Mouse (Mus musculus): ENCODE data around the gene Hydin. TPM values are rescaled to one million over a fixed set of nuclear protein-coding genes. Genes with fewer than 3 reads are reported as not detected.

Gene Hydin
- polyA plus RNA-seq, 1 experiment from 2014 or later, result 0.01 TPM

- Histone ChIP-seq H3K27me3 (ENCODE audit: insufficient read depth, low read length) (no peaks in the 10 kb centered on the region), H3K9me3 (ENCODE audit: low read length) (no peaks in the 10 kb centered on the region), H3K36me3 (replicated peaks; ENCODE audit: insufficient read depth, low read length) (no peaks in the 10 kb centered on the region), H3K4me2 (ENCODE audit: low read depth, low read length) (no peak overlapping the region), H3K4me1 (ENCODE audit: insufficient read depth) (no peaks in the 10 kb centered on the region), H3K4me3 (ENCODE audit: low read depth, low read length) (no peak overlapping the region), H3K27ac (ENCODE audit: low read depth) (no peak overlapping the region), H3K9ac (replicated peaks) (no peak overlapping the region)
- WGBS (ENCODE audit: insufficient replicate concordance), result 53% methylated on average over 3 of the region's 3 CpGs
- TF ChIP-seq CTCF (IDR thresholded peaks at IDR 0.05; ENCODE audit: low read depth) (no peak), EP300 (IDR thresholded peaks at IDR 0.05; ENCODE audit: low read depth) (no peak)
- ATAC-seq (no peak), DNase-seq (no peak)
These were observed 215.5 kb downstream of the Hydin start for GRCm38 (mm10) chr8:110482275-110482674.

DNA sequence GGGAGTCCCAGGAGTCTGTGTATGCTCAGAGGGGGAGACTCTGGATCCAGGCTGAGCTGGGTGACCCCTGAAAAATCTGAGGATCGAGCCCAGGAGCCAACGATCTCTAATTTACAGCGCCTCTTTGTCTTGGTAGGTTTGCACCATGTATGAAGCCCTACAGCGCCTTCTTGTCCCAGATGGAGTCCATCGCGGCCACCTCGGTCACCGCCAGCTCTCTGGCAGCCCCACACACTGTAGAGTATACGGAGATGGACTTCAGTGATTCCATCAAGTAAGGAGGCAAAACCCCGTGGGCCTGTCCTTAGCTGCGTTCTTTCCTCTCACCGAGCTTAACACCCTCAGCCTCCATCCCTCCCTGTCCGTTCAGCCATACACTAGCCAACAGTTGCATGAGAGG, 218.5 kb downstream of the Hydin start:
- Histone ChIP-seq H3K9ac (replicated peaks) (no peak overlapping the region), H3K4me1 (ENCODE audit: insufficient read depth) (no peaks in the 10 kb centered on the region), H3K4me3 (ENCODE audit: low read depth, low read length) (no peak overlapping the region), H3K27me3 (ENCODE audit: insufficient read depth, low read length) (no peaks in the 10 kb centered on the region), H3K27ac (ENCODE audit: low read depth) (no peak overlapping the region), H3K36me3 (replicated peaks; ENCODE audit: insufficient read depth, low read length) (no peaks in the 10 kb centered on the region), H3K4me2 (ENCODE audit: low read depth, low read length) (no peak overlapping the region), H3K9me3 (ENCODE audit: low read length) (0 out of 2 replicates have a peak, but pooled peaks cover 3% of the 10 kb centered on the region)
- TF ChIP-seq CTCF (IDR thresholded peaks at IDR 0.05; ENCODE audit: low read depth), result no peak
- no peak for TF ChIP-seq EP300 (IDR thresholded peaks at IDR 0.05; ENCODE audit: low read depth)
- WGBS (ENCODE audit: insufficient replicate concordance), result 88% methylated on average over 13 of the region's 13 CpGs
- DNase-seq, result no peak
- no peak for ATAC-seq

- no peak overlapping the region for H3K4me2 ChIP-seq (ENCODE audit: low read depth, low read length)
- 0 out of 2 replicates have a peak, but pooled peaks cover 3% of the 10 kb centered on the region for H3K9me3 ChIP-seq (ENCODE audit: low read length)
- WGBS (ENCODE audit: insufficient replicate concordance), result 72% methylated on average over 13 of the region's 13 CpGs
- H3K27me3 ChIP-seq (ENCODE audit: insufficient read depth, low read length), result no peaks in the 10 kb centered on the region
- H3K4me3 ChIP-seq (ENCODE audit: low read depth, low read length), result no peak overlapping the region
- DNase-seq (no peak), ATAC-seq (no peak)
- no peak for TF ChIP-seq EP300 (IDR thresholded peaks at IDR 0.05; ENCODE audit: low read depth)
- TF ChIP-seq CTCF (IDR thresholded peaks at IDR 0.05; ENCODE audit: low read depth), result no peak
- no peaks in the 10 kb centered on the region for H3K36me3 ChIP-seq (replicated peaks; ENCODE audit: insufficient read depth, low read length)
- no peak overlapping the region for H3K9ac ChIP-seq (replicated peaks)
- H3K4me1 ChIP-seq (ENCODE audit: insufficient read depth), result no peaks in the 10 kb centered on the region
- no peak overlapping the region for H3K27ac ChIP-seq (ENCODE audit: low read depth)
These were observed 219.2 kb downstream of the Hydin start for GRCm38 (mm10) chr8:110486020-110486419.

GRCm38 (mm10) chr8:110487644-110488043, 220.9 kb downstream of the Hydin start:
- no peak for ATAC-seq
- DNase-seq, result no peak
- Histone ChIP-seq H3K4me3 (ENCODE audit: low read depth, low read length) (no peak overlapping the region), H3K27ac (ENCODE audit: low read depth) (no peak overlapping the region), H3K4me1 (ENCODE audit: insufficient read depth) (no peaks in the 10 kb centered on the region), H3K9me3 (ENCODE audit: low read length) (0 out of 2 replicates have a peak, but pooled peaks cover 3% of the 10 kb centered on the region), H3K9ac (replicated peaks) (no peak overlapping the region), H3K27me3 (ENCODE audit: insufficient read depth, low read length) (no peaks in the 10 kb centered on the region), H3K36me3 (replicated peaks; ENCODE audit: insufficient read depth, low read length) (no peaks in the 10 kb centered on the region), H3K4me2 (ENCODE audit: low read depth, low read length) (no peak overlapping the region)
- TF ChIP-seq EP300 (IDR thresholded peaks at IDR 0.05; ENCODE audit: low read depth) (no peak), CTCF (IDR thresholded peaks at IDR 0.05; ENCODE audit: low read depth) (no peak)
- WGBS (ENCODE audit: insufficient replicate concordance), result 88% methylated on average over 6 of the region's 6 CpGs

DNA sequence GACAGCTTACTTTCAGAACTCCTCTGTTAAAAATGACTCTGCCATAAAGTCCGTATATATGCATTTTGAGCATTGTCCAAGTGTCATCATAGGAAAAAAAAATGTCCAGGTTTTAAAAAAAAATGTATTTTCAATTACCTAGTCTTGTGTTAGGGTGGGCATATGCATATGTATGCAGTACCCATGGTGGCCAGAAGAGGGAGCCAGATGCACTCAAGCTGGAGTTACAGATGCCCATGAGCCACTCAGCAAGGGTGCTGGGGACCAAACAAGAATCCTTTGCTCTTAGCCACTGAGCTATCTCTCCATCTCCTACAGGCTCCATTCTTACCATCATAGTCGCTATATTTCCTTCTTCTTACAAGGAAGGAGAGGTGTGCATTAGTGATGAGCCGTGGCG, 222.6 kb downstream of the Hydin start:
- ATAC-seq (no peak), DNase-seq (peak; percentile 31)
- no peak overlapping the region for H3K27ac ChIP-seq (ENCODE audit: low read depth)
- H3K9me3 ChIP-seq (ENCODE audit: low read length), result 0 out of 2 replicates have a peak, but pooled peaks cover 3% of the 10 kb centered on the region
- H3K4me2 ChIP-seq (ENCODE audit: low read depth, low read length), result no peak overlapping the region
- TF ChIP-seq EP300 (IDR thresholded peaks at IDR 0.05; ENCODE audit: low read depth) (no peak), CTCF (IDR thresholded peaks at IDR 0.05; ENCODE audit: low read depth) (peak; percentile 76)
- H3K4me1 ChIP-seq (ENCODE audit: insufficient read depth), result no peaks in the 10 kb centered on the region
- H3K36me3 ChIP-seq (replicated peaks; ENCODE audit: insufficient read depth, low read length), result no peaks in the 10 kb centered on the region
- H3K27me3 ChIP-seq (ENCODE audit: insufficient read depth, low read length), result no peaks in the 10 kb centered on the region
- WGBS (ENCODE audit: insufficient replicate concordance), result 75% methylated on average over 4 of the region's 4 CpGs
- no peak overlapping the region for H3K9ac ChIP-seq (replicated peaks)
- no peak overlapping the region for H3K4me3 ChIP-seq (ENCODE audit: low read depth, low read length)

DNA sequence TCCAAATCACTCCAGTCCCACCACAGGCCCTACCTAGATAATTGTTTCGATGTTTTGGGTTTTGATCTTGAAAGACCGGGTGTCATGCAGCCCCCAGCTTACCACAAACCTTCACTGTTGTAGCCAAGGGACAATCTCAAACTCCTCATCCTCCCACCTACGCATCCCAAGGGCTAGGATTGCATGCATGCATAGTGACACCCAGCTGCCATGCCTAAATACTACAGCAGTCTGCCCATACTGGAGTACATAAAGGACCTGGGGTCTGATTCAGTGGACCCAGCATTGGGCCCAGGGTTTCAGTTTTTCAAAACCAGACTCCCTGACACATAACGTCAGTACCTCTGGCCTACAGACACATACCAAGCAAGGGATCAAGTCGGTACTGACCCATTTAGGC, 224.3 kb downstream of the Hydin start:
- H3K9me3 ChIP-seq (ENCODE audit: low read length), result 0 out of 2 replicates have a peak, but pooled peaks cover 3% of the 10 kb centered on the region
- no peaks in the 10 kb centered on the region for H3K27me3 ChIP-seq (ENCODE audit: insufficient read depth, low read length)
- TF ChIP-seq EP300 (IDR thresholded peaks at IDR 0.05; ENCODE audit: low read depth), result no peak
- no peak for TF ChIP-seq CTCF (IDR thresholded peaks at IDR 0.05; ENCODE audit: low read depth)
- ATAC-seq, result no peak
- H3K4me2 ChIP-seq (ENCODE audit: low read depth, low read length), result no peak overlapping the region
- no peaks in the 10 kb centered on the region for H3K36me3 ChIP-seq (replicated peaks; ENCODE audit: insufficient read depth, low read length)
- no peaks in the 10 kb centered on the region for H3K4me1 ChIP-seq (ENCODE audit: insufficient read depth)
- no peak overlapping the region for H3K9ac ChIP-seq (replicated peaks)
- H3K27ac ChIP-seq (ENCODE audit: low read depth), result no peak overlapping the region
- DNase-seq, result no peak
- 76% methylated on average over 5 of the region's 5 CpGs for WGBS (ENCODE audit: insufficient replicate concordance)
- H3K4me3 ChIP-seq (ENCODE audit: low read depth, low read length), result no peak overlapping the region

DNA sequence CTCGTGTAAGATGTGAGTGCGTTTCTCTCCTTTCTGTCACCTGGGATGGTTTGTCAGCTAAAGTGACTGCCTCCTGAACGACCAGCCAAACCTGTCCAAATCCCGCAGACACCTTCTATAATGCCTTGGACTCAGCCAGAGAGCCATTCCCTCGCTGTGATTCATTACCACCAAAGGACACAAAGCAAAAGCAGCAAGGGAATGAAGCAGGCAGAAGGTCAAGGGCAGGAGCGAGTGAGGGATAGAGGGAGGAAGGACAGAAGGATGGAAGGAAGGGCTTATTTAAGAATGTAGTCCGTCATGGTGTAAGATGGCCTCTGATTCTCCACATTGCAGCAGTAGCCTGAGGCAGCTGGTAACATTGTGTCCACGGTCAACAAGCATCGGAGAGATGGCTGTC, 229.5 kb downstream of the Hydin start:
- Histone ChIP-seq H3K4me1 (ENCODE audit: insufficient read depth) (no peaks in the 10 kb centered on the region), H3K36me3 (replicated peaks; ENCODE audit: insufficient read depth, low read length) (no peaks in the 10 kb centered on the region), H3K4me2 (ENCODE audit: low read depth, low read length) (no peak overlapping the region), H3K9ac (replicated peaks) (no peak overlapping the region), H3K4me3 (ENCODE audit: low read depth, low read length) (no peak overlapping the region), H3K27me3 (ENCODE audit: insufficient read depth, low read length) (no peaks in the 10 kb centered on the region), H3K27ac (ENCODE audit: low read depth) (no peak overlapping the region), H3K9me3 (ENCODE audit: low read length) (no peaks in the 10 kb centered on the region; the same call in 1 of the 2 replicates)
- TF ChIP-seq EP300 (IDR thresholded peaks at IDR 0.05; ENCODE audit: low read depth), result no peak
- no peak for TF ChIP-seq CTCF (IDR thresholded peaks at IDR 0.05; ENCODE audit: low read depth)
- DNase-seq (no peak), ATAC-seq (no peak)
- WGBS (ENCODE audit: insufficient replicate concordance), result 68% methylated on average over 9 of the region's 9 CpGs

Measured in liver, postnatal 0 days (tissue).